Mouse (Mus musculus) lung, postnatal 0 days (tissue): Measurements from ENCODE around the gene Nsmf. TPM values are rescaled to one million over a fixed set of nuclear protein-coding genes. Genes with fewer than 3 reads are reported as not detected.

Source experiments
- ATAC-seq: fragments of 200-750 bp; cut with Nextera tagmentation; 2 replicates; pipeline ENCODE4 v1.8.0; 2017; ENCODE audit warnings: moderate library complexity
- DNase-seq: peaks from one replicate; pipeline ENCODE4 v3.0.0-alpha.2; 2016; ENCODE audit warnings: low spot score
- H3K27ac ChIP-seq: fragments of 300-500 bp; sonication (generic); 2 replicates; pipeline ENCODE4 v1.5.1; 2014; ENCODE audit warnings: antibody characterized with exemption, mild to moderate bottlenecking, low read length, mixed read lengths
- H3K27me3 ChIP-seq: fragments of 300-500 bp; sonication (generic); replicated peaks from 2 replicates; pipeline ENCODE4 v1.6.1; 2014; ENCODE audit warnings: low read length, mixed read lengths; ENCODE audit not compliant: insufficient read depth
- H3K36me3 ChIP-seq: fragments of 300-500 bp; sonication (generic); 2 replicates; pipeline ENCODE4 v1.6.1; 2014; ENCODE audit warnings: low read length, mixed read lengths; ENCODE audit not compliant: insufficient read depth
- H3K4me1 ChIP-seq: fragments of 300-500 bp; sonication (generic); 2 replicates; pipeline ENCODE4 v1.6.1; 2014; ENCODE audit warnings: antibody characterized with exemption, low read depth, low read length, mixed read lengths; ENCODE audit not compliant: insufficient read depth
- H3K4me2 ChIP-seq: fragments of 300-500 bp; sonication (generic); replicated peaks from 2 replicates; pipeline ENCODE4 v1.6.1; 2014; ENCODE audit warnings: low read depth, mild to moderate bottlenecking, low read length, moderate library complexity, mixed read lengths
- H3K4me3 ChIP-seq: fragments of 300-500 bp; sonication (generic); 2 replicates; pipeline ENCODE4 v1.5.1; 2014; ENCODE audit warnings: low read depth, low read length
- H3K9ac ChIP-seq: fragments of 300-500 bp; sonication (generic); replicated peaks from 2 replicates; pipeline ENCODE4 v1.6.1; 2014; ENCODE audit warnings: low read depth, mild to moderate bottlenecking
- H3K9me3 ChIP-seq: fragments of 300-500 bp; sonication (generic); 2 replicates; pipeline ENCODE4 v1.6.1; 2016; ENCODE audit warnings: low read length, mixed read lengths
- CTCF ChIP-seq: IDR thresholded peaks from 2 replicates; pipeline ENCODE4 v1.5.1; 2016; ENCODE audit warnings: antibody characterized with exemption, mild to moderate bottlenecking
- EP300 ChIP-seq: IDR thresholded peaks from 2 replicates; pipeline ENCODE4 v1.6.1; 2016; ENCODE audit warnings: antibody characterized with exemption, mild to moderate bottlenecking, control low read depth
- WGBS: fragments of 180-500 bp; shearing (Covaris S2); extraction: QIAGEN DNeasy Blood & Tissue Kit; methylation state at CpG from one replicate; pipeline ENCODE4 v1.1.7; 2014; 5-methylcytosine and 5-hydroxymethylcytosine counted together
- polyA plus RNA-seq: library from polyadenylated mRNA; unstranded; fragments of >200 nt; fragmentation: Nextera tagmentation; extraction: Ambion mirVana; gene quantifications from 2 replicates; pipeline ENCODE4 v1.2.1, GENCODE M21; 2015

Gene Nsmf
- polyA plus RNA-seq, 1 experiment from 2014 or later = 50.2 TPM

DNA sequence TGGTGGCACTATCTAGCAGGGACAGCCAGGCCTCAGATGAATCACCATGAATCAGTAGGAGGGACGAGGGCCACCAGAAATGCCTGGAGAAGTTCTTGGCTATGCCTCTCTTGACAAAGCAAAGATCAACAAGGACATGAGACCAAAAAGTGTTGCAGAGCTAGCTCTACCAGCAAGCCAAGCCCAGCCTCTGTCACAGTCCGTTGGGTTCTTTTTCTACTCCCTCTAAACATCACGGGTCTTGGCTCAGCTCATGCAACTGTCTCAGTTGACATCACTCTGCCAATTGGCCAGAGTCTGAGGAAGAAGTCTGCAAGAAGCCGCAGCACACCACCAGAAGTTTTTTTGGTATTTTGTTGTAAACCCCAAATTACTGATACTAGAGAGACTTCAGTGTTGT is 21.4 kb downstream of the Nsmf start:
- no peak overlapping the region for H3K4me2 ChIP-seq
- H3K4me1 ChIP-seq = no peaks in the 10 kb centered on the region
- TF ChIP-seq CTCF (no peak), EP300 (no peak)
- no peaks in the 10 kb centered on the region for H3K9me3 ChIP-seq
- no peak overlapping the region for H3K27ac ChIP-seq
- H3K9ac ChIP-seq = no peak overlapping the region
- no peaks in the 10 kb centered on the region for H3K36me3 ChIP-seq
- 62% methylated on average over 4 of the region's 4 CpGs for WGBS
- no peak for ATAC-seq
- H3K4me3 ChIP-seq = no peak overlapping the region
- DNase-seq = no peak
- no peaks in the 10 kb centered on the region for H3K27me3 ChIP-seq

DNA sequence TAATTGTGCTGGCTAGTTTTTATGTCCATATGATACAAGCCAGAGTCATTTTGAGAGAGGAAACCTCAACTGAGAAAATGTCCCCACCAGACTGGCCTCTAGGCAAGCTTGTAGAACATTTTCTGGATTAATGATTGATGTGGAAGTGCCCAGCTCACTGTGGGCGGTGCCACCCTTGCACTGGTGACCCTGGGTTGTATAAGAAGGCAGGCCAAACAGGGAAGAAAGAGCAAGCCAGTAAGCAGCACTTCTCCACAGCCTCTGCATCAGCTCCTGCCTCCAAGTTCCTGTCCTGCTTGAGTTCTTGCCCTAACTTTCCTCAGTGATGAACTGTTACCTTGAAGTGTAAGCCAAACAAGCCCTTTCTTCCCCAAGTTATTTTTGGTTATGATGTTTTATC is 24.8 kb downstream of the Nsmf start:
- H3K27ac ChIP-seq = no peak overlapping the region
- no peaks in the 10 kb centered on the region for H3K4me1 ChIP-seq
- DNase-seq (no peak), ATAC-seq (peak; percentile 28; the same call in 1 of the 2 replicates)
- no peaks in the 10 kb centered on the region for H3K9me3 ChIP-seq
- H3K4me2 ChIP-seq = no peak overlapping the region
- WGBS = 56% methylated on average over 1 of the region's 1 CpGs
- TF ChIP-seq CTCF (no peak), EP300 (no peak)
- no peaks in the 10 kb centered on the region for H3K27me3 ChIP-seq
- H3K4me3 ChIP-seq = no peak overlapping the region
- no peak overlapping the region for H3K9ac ChIP-seq
- H3K36me3 ChIP-seq = no peaks in the 10 kb centered on the region

DNA sequence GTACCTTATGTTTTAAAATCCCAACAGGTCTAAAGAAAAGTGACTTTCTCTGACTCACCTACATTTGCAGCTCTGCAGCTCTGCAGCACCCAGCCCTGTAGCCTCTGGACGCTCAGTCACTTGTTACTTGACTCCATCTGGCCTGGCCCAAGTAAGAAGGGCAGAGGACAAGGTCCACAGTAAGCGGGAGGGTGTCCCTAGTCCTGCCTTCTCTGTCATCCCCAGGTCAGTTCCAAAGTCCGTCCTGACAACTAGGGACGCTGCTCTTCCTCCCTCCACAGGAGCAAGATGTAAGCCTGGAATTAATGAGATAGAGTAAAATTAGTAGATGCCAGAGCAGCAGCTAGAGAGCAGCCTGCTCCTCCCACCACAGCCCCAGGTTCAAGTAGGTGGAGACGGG is 25.9 kb downstream of the Nsmf start, which contains the start of gene Entpd8:
Entpd8 (plus strand) TSS at position 229 of the 400 bp plus-strand sequence.
- no peak within 1 kb of the TSS for H3K4me3 ChIP-seq
- H3K4me2 ChIP-seq = no peak within 1 kb of the TSS
- WGBS = 56% methylated on average over 5 of the region's 5 CpGs
- no peak within 1 kb of the TSS for H3K27ac ChIP-seq
- H3K36me3 ChIP-seq = no peaks in the 10 kb centered on the region
- no peak within 1 kb of the TSS for H3K9ac ChIP-seq
- no peak for TF ChIP-seq CTCF
- TF ChIP-seq EP300 = no peak
- no peak for DNase-seq
- no peaks in the 10 kb centered on the region for H3K4me1 ChIP-seq
- H3K9me3 ChIP-seq = no peaks in the 10 kb centered on the region
- ATAC-seq = no peak
- no peaks in the 10 kb centered on the region for H3K27me3 ChIP-seq

DNA sequence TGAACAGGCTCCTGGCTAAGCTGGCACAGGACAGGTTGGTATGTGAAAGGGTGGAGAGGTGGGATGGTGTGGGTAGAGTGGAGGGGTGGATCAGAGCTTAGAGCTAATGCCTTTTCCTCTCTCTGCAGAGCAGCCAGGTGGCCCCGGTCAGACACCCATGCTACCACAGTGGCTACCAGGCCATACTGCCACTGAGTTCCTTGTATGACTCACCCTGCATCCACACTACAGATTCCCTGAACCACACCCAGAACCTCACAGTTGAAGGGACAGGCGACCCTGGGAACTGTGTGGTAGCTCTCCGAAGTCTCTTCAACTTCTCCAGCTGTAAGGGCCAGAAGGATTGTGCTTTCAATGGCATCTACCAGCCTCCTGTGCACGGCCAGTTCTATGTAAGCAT is 29.5 kb downstream of the Nsmf start:
- Histone ChIP-seq H3K36me3 (no peaks in the 10 kb centered on the region), H3K4me1 (peaks cover 3% of the 10 kb centered on the region; the same call in 1 of the 2 replicates), H3K9ac (no peak overlapping the region), H3K9me3 (no peaks in the 10 kb centered on the region), H3K27ac (no peak overlapping the region), H3K27me3 (no peaks in the 10 kb centered on the region), H3K4me3 (no peak overlapping the region), H3K4me2 (no peak overlapping the region)
- ATAC-seq (peak; percentile 32; the same call in 1 of the 2 replicates), DNase-seq (no peak)
- no peak for TF ChIP-seq EP300
- no peak for TF ChIP-seq CTCF
- WGBS = 81% methylated on average over 4 of the region's 4 CpGs

GRCm38 (mm10) chr2:25085571-25085970 is 31.4 kb downstream of the Nsmf start:
- ATAC-seq (no peak), DNase-seq (no peak)
- 80% methylated on average over 5 of the region's 5 CpGs for WGBS
- Histone ChIP-seq H3K4me2 (no peak overlapping the region), H3K27me3 (no peaks in the 10 kb centered on the region), H3K27ac (no peak overlapping the region), H3K36me3 (no peaks in the 10 kb centered on the region), H3K9me3 (no peaks in the 10 kb centered on the region), H3K4me1 (peaks cover 3% of the 10 kb centered on the region; the same call in 1 of the 2 replicates), H3K9ac (no peak overlapping the region), H3K4me3 (no peak overlapping the region)
- no peak for TF ChIP-seq CTCF

DNA sequence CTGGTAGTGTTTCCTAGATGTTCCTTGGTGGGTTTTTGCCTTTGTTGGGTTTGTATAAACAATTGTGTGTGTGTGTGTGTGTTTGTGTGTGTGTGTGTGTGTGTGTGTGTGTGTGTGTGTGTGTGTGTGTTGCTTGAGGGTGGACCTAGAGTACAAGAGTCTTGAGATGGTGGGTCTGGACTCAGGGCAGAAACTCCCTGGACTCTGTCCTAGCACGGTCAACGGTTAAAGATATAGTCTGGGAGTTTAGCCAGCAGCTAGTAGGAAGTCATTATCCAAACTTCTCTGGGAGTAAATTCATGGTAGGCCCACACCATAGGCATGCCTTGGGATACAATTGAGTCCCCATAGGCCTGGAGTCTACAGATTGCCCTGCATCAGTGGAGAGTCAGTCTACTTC is 33.7 kb downstream of the Nsmf start:
- H3K9ac ChIP-seq = no peak overlapping the region
- DNase-seq (no peak), ATAC-seq (no peak)
- no peaks in the 10 kb centered on the region for H3K36me3 ChIP-seq
- no peaks in the 10 kb centered on the region for H3K9me3 ChIP-seq
- no peak overlapping the region for H3K4me2 ChIP-seq
- H3K27me3 ChIP-seq = no peaks in the 10 kb centered on the region
- no peak overlapping the region for H3K4me3 ChIP-seq
- 63% methylated on average over 2 of the region's 2 CpGs for WGBS
- peaks cover 3% of the 10 kb centered on the region; the same call in 1 of the 2 replicates for H3K4me1 ChIP-seq
- H3K27ac ChIP-seq = no peak overlapping the region
- TF ChIP-seq CTCF (no peak), EP300 (no peak)

DNA sequence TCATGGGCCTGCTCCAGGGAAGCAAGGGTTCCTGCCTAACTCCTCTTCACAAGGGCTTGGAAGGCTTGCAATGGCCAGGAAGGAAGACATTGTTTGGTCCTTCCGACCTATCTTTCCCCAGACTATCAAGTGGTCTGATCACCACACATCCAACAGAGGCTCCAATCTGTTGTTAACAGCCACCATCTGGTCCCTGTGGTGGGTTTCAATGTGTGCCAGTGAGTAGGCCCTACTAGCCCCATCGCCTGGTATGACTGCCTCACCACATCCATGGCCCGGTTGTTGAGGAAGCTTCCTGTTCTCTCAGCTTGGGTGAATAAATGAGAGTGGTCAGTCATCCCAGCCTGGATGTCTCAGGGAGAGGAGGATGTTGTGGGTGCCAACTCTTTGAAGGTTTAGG is 34.5 kb downstream of the Nsmf start:
- TF ChIP-seq EP300 = no peak
- TF ChIP-seq CTCF = no peak
- 69% methylated on average over 3 of the region's 3 CpGs for WGBS
- no peak overlapping the region for H3K4me3 ChIP-seq
- DNase-seq (no peak), ATAC-seq (no peak)
- H3K9ac ChIP-seq = no peak overlapping the region
- no peaks in the 10 kb centered on the region for H3K27me3 ChIP-seq
- H3K36me3 ChIP-seq = no peaks in the 10 kb centered on the region
- H3K4me2 ChIP-seq = no peak overlapping the region
- H3K9me3 ChIP-seq = no peaks in the 10 kb centered on the region
- H3K4me1 ChIP-seq = peaks cover 3% of the 10 kb centered on the region; the same call in 1 of the 2 replicates
- no peak overlapping the region for H3K27ac ChIP-seq
